Mouse (Mus musculus) midbrain, embryonic 14.5 days (tissue): Measurements from ENCODE around the gene Selenok. TPM values are rescaled to one million over a fixed set of nuclear protein-coding genes. Genes with fewer than 3 reads are reported as not detected.

Experiments used
- ATAC-seq: fragments of 200-750 bp; cut with Nextera tagmentation; 2 replicates; pipeline ENCODE4 v1.8.0; 2017; ENCODE audit warnings: moderate number of reproducible peaks, moderate library complexity; ENCODE audit not compliant: low FRiP score, low TSS enrichment
- DNase-seq: peaks from one replicate; pipeline ENCODE4 v3.0.0-alpha.2; 2015
- H3K27ac ChIP-seq: fragments of 300-500 bp; sonication (generic); replicated peaks from 2 replicates; pipeline ENCODE4 v1.5.1; 2014; ENCODE audit warnings: mild to moderate bottlenecking, low read depth, low read length, moderate library complexity
- H3K27me3 ChIP-seq: fragments of 300-500 bp; sonication (generic); 2 replicates; pipeline ENCODE4 v1.6.1; 2014; ENCODE audit warnings: low read length, control low read depth, mixed read lengths; ENCODE audit not compliant: control insufficient read depth, insufficient read depth
- H3K36me3 ChIP-seq: fragments of 300-500 bp; sonication (generic); 2 replicates; pipeline ENCODE4 v1.6.1; 2014; ENCODE audit warnings: low read length, control low read depth; ENCODE audit not compliant: control insufficient read depth, insufficient read depth
- H3K4me1 ChIP-seq: fragments of 300-500 bp; sonication (generic); 2 replicates; pipeline ENCODE4 v1.6.1; 2014; ENCODE audit warnings: mild to moderate bottlenecking, antibody characterized with exemption, low read length, control low read depth; ENCODE audit not compliant: control insufficient read depth, insufficient read depth
- H3K4me2 ChIP-seq: fragments of 300-500 bp; sonication (generic); 2 replicates; pipeline ENCODE4 v1.6.1; 2014; ENCODE audit warnings: mild to moderate bottlenecking, low read length, moderate library complexity
- H3K4me3 ChIP-seq: fragments of 300-500 bp; sonication (generic); replicated peaks from 2 replicates; pipeline ENCODE4 v1.5.1; 2014; ENCODE audit warnings: low read depth, low read length
- H3K9ac ChIP-seq: fragments of 300-500 bp; sonication (generic); replicated peaks from 2 replicates; pipeline ENCODE4 v1.6.1; 2014; ENCODE audit warnings: mild to moderate bottlenecking, low read length, moderate library complexity
- H3K9me3 ChIP-seq: fragments of 300-500 bp; sonication (generic); 2 replicates; pipeline ENCODE4 v1.6.1; 2016; ENCODE audit warnings: low read length, control low read depth, mixed read lengths; ENCODE audit not compliant: control insufficient read depth
- WGBS: fragments of 180-500 bp; shearing (Covaris S2); extraction: QIAGEN DNeasy Blood & Tissue Kit; methylation state at CpG from one replicate; pipeline ENCODE4 v1.1.7; 2014; 5-methylcytosine and 5-hydroxymethylcytosine counted together
- polyA plus RNA-seq: library from polyadenylated mRNA; unstranded; fragments of >200 nt; fragmentation: Nextera tagmentation; extraction: Ambion mirVana; gene quantifications from 2 replicates; pipeline ENCODE4 v1.2.1, GENCODE M21; 2014

The Selenok gene
- 356 and 457 TPM in 2 replicates for polyA plus RNA-seq

- Histone ChIP-seq H3K27me3 (no peaks in the 10 kb centered on the region), H3K36me3 (peaks cover 33% of the 10 kb centered on the region), H3K4me3 (peak within 1 kb of the TSS; percentile 93), H3K4me2 (peak within 1 kb of the TSS; percentile 81), H3K4me1 (peaks cover 14% of the 10 kb centered on the region), H3K9ac (peak within 1 kb of the TSS; percentile 95), H3K9me3 (no peaks in the 10 kb centered on the region), H3K27ac (peak within 1 kb of the TSS; percentile 87)
- ATAC-seq = peak; percentile 100
- under 1% methylated on average over 49 of the region's 49 CpGs for WGBS
- peak; percentile 100 for DNase-seq
Measured at GRCm38 (mm10) chr14:29968075-29968821, at the start of gene Selenok. TSS of gene Selenok (plus strand) at chr14:29968308.

GRCm38 (mm10) chr14:29928966-29929365, 39.1 kb upstream of the Selenok start:
- Histone ChIP-seq H3K9me3 (no peaks in the 10 kb centered on the region), H3K36me3 (no peaks in the 10 kb centered on the region)

GRCm38 (mm10) chr14:29935516-29935915, 32.6 kb upstream of the Selenok start:
- no peaks in the 10 kb centered on the region for H3K9me3 ChIP-seq
- H3K4me1 ChIP-seq = peaks cover 5% of the 10 kb centered on the region; the same call in 1 of the 2 replicates
- no peaks in the 10 kb centered on the region for H3K36me3 ChIP-seq
- 43% methylated on average over 5 of the region's 5 CpGs for WGBS
- no peak overlapping the region for H3K27ac ChIP-seq
- H3K4me2 ChIP-seq = no peak overlapping the region
- no peaks in the 10 kb centered on the region for H3K27me3 ChIP-seq
- DNase-seq = no peak
- H3K9ac ChIP-seq = no peak overlapping the region
- ATAC-seq = no peak
- no peak overlapping the region for H3K4me3 ChIP-seq

More at GRCm38 (mm10) chr14:29928966-29929365, 39.1 kb upstream of the Selenok start:
- H3K4me2 ChIP-seq = no peak overlapping the region
- H3K27ac ChIP-seq = no peak overlapping the region
- H3K9ac ChIP-seq = no peak overlapping the region
- H3K4me1 ChIP-seq = no peaks in the 10 kb centered on the region
- no peak for ATAC-seq
- 70% methylated on average over 4 of the region's 4 CpGs for WGBS
- H3K4me3 ChIP-seq = no peak overlapping the region
- no peaks in the 10 kb centered on the region for H3K27me3 ChIP-seq
- no peak for DNase-seq

GRCm38 (mm10) chr14:29937466-29937865, 30.6 kb upstream of the Selenok start:
- WGBS = 45% methylated on average over 15 of the region's 15 CpGs
- peak overlapping the region; percentile 20 for H3K4me2 ChIP-seq

GRCm38 (mm10) chr14:29939600-29940312, 28.4 kb upstream of the Selenok start:
- H3K27me3 ChIP-seq = peaks cover 10% of the 10 kb centered on the region; the same call in 1 of the 2 replicates
- H3K4me3 ChIP-seq = no peak overlapping the region
- H3K4me1 ChIP-seq = peaks cover 5% of the 10 kb centered on the region; the same call in 1 of the 2 replicates
- no peaks in the 10 kb centered on the region for H3K36me3 ChIP-seq
- 34% methylated on average over 20 of the region's 20 CpGs for WGBS
- H3K4me2 ChIP-seq = peak overlapping the region; percentile 38
- H3K9me3 ChIP-seq = no peaks in the 10 kb centered on the region
- no peak; the same call in 1 of the 2 replicates for ATAC-seq
- H3K9ac ChIP-seq = no peak overlapping the region
- no peak overlapping the region for H3K27ac ChIP-seq
- DNase-seq = no peak

More at GRCm38 (mm10) chr14:29937466-29937865, 30.6 kb upstream of the Selenok start:
- Histone ChIP-seq H3K9ac (no peak overlapping the region), H3K27me3 (peaks cover 10% of the 10 kb centered on the region; the same call in 1 of the 2 replicates), H3K4me1 (peaks cover 5% of the 10 kb centered on the region; the same call in 1 of the 2 replicates), H3K36me3 (no peaks in the 10 kb centered on the region), H3K27ac (no peak overlapping the region), H3K4me3 (no peak overlapping the region), H3K9me3 (no peaks in the 10 kb centered on the region)
- ATAC-seq (no peak; the same call in 1 of the 2 replicates), DNase-seq (peak; percentile 79)

GRCm38 (mm10) chr14:29940313-29940812, 27.7 kb upstream of the Selenok start:
- DNase-seq (peak; percentile 72), ATAC-seq (peak; percentile 58; the same call in 1 of the 2 replicates)
- WGBS = 3% methylated on average over 10 of the region's 10 CpGs

GRCm38 (mm10) chr14:29940877-29941276, 27.2 kb upstream of the Selenok start:
- Histone ChIP-seq H3K27me3 (peaks cover 10% of the 10 kb centered on the region; the same call in 1 of the 2 replicates), H3K27ac (no peak overlapping the region), H3K4me2 (peak overlapping the region; percentile 38; the same call in 1 of the 2 replicates), H3K4me1 (peaks cover 5% of the 10 kb centered on the region; the same call in 1 of the 2 replicates), H3K4me3 (no peak overlapping the region), H3K9ac (no peak overlapping the region), H3K9me3 (no peaks in the 10 kb centered on the region), H3K36me3 (no peaks in the 10 kb centered on the region)
- ATAC-seq = no peak; the same call in 1 of the 2 replicates
- DNase-seq = peak; percentile 89
- WGBS = 6% methylated on average over 2 of the region's 2 CpGs

More at GRCm38 (mm10) chr14:29940313-29940812, 27.7 kb upstream of the Selenok start:
- Histone ChIP-seq H3K4me1 (peaks cover 5% of the 10 kb centered on the region; the same call in 1 of the 2 replicates), H3K9me3 (no peaks in the 10 kb centered on the region), H3K4me3 (no peak overlapping the region), H3K27ac (no peak overlapping the region; the same call in 1 of the 2 replicates), H3K36me3 (no peaks in the 10 kb centered on the region), H3K27me3 (peaks cover 10% of the 10 kb centered on the region; the same call in 1 of the 2 replicates), H3K4me2 (peak overlapping the region; percentile 38), H3K9ac (no peak overlapping the region)

GRCm38 (mm10) chr14:29946761-29947309, 21.3 kb upstream of the Selenok start:
- 75% methylated on average over 5 of the region's 5 CpGs for WGBS
- no peaks in the 10 kb centered on the region for H3K4me1 ChIP-seq
- H3K4me3 ChIP-seq = no peak overlapping the region
- H3K9me3 ChIP-seq = no peaks in the 10 kb centered on the region
- H3K36me3 ChIP-seq = no peaks in the 10 kb centered on the region
- ATAC-seq (no peak), DNase-seq (no peak)
- H3K4me2 ChIP-seq = no peak overlapping the region
- no peak overlapping the region for H3K9ac ChIP-seq
- no peak overlapping the region for H3K27ac ChIP-seq
- peaks cover 2% of the 10 kb centered on the region; the same call in 1 of the 2 replicates for H3K27me3 ChIP-seq
